Comparison of ENCODE assay signal across 23 mouse cellular contexts in the genomic region with DNA sequence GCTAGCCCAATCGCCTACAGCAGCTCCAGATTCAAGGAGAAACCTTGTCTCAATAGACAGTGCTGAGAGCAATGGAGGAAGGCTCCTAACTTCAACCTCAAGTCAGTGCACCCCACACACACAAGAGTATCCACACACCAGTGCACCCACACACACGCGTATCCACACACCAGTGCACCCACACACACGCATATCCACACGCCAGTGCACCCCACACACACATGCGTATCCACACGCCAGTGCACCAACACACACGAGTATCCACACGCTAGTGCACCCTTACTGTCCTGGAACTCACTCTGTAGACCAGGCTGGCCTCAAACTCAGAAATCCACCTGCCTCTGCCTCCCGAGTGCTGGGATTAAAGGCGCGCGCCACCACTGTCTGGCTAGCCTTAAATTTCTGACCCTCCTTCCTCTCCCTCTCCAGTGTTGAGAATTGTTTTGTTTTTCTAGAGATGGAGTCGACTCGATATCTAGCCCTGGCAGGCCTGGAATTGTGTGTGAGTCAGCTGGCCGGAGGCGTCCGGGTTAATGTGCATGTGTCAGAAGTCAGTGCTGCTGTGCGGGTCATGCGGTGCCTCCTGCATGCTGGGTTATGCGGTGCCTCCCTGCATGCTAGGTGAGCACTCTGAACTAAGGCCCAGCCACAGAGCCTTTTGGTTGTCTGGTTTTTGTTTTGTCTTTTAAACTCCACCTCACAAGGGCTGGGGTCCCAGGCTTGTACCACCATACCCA. TPM values are rescaled to one million over a fixed set of nuclear protein-coding genes. Genes with fewer than 3 reads are reported as not detected.
DNase-seq lines count a peak whose midpoint lies in the region; ATAC-seq and TF ChIP-seq lines count a peak whose summit lies in the region.
"Had no signal": no experiment of that assay in that cellular context is flagged by ENCODE, and none has a peak within 500 bp of the region (broad histone marks: within the 10 kb centered on the region; RNA-seq: fewer than 3 reads in every experiment).

No protein-coding gene starts in this region.

- WGBS in intestine, postnatal 0 days: 94% methylated on average over 21 of the region's 21 CpGs
- WGBS in kidney, embryonic 16.5 days: 91% methylated on average over 21 of the region's 21 CpGs

- H3K4me2 ChIP-seq in intestine, postnatal 0 days (replicated peaks; ENCODE audit: low read depth): no peak overlapping the region
- no peak overlapping the region for H3K4me2 ChIP-seq in kidney, embryonic 16.5 days (replicated peaks; ENCODE audit: low read depth, low read length)
- H3K4me2 ChIP-seq: forebrain, embryonic 15.5 days; hindbrain, embryonic 15.5 days; liver, embryonic 15.5 days; midbrain, embryonic 12.5 days had no signal

- H3K36me3 ChIP-seq in megakaryocyte, embryonic 14.5 days (replicated peaks; ENCODE audit: low read length): peaks cover 94% of the 10 kb centered on the region
- peaks cover 55% of the 10 kb centered on the region; the same call in 1 of the 2 replicates for H3K36me3 ChIP-seq in intestine, postnatal 0 days (ENCODE audit: control insufficient read depth, insufficient read depth)
- H3K36me3 ChIP-seq in kidney, embryonic 16.5 days (ENCODE audit: insufficient read depth, low read length): peaks cover 52% of the 10 kb centered on the region

- H3K27ac ChIP-seq in intestine, postnatal 0 days (ENCODE audit: low read depth, low read length): no peak overlapping the region
- H3K27ac ChIP-seq in kidney, embryonic 16.5 days (ENCODE audit: low read length): no peak overlapping the region
- H3K27ac ChIP-seq: embryonic facial prominence, embryonic 10.5 days; forebrain, embryonic 15.5 days; heart, embryonic 10.5 days; hindbrain, embryonic 15.5 days; left cerebral cortex, adult 2 months; limb, embryonic 10.5 days; liver, embryonic 15.5 days; macrophage; midbrain, embryonic 12.5 days had no signal

- no peaks in the 10 kb centered on the region for H3K27me3 ChIP-seq in megakaryocyte, embryonic 14.5 days (replicated peaks)
- H3K27me3 ChIP-seq in intestine, postnatal 0 days (replicated peaks; ENCODE audit: control insufficient read depth, insufficient read depth, low read length): no peaks in the 10 kb centered on the region
- H3K27me3 ChIP-seq in kidney, embryonic 16.5 days (ENCODE audit: insufficient read depth, low read length): no peaks in the 10 kb centered on the region
- H3K27me3 ChIP-seq: forebrain, embryonic 15.5 days; hindbrain, embryonic 15.5 days; liver, embryonic 15.5 days; midbrain, embryonic 12.5 days had no signal

- peak overlapping the region; percentile 59 for H3K4me3 ChIP-seq in megakaryocyte, embryonic 14.5 days (replicated peaks)
- H3K4me3 ChIP-seq in intestine, postnatal 0 days (ENCODE audit: low read depth, low read length): no peak overlapping the region
- no peak overlapping the region for H3K4me3 ChIP-seq in kidney, embryonic 16.5 days (ENCODE audit: low read length)
- H3K4me3 ChIP-seq: embryonic facial prominence, embryonic 10.5 days; forebrain, embryonic 15.5 days; heart, embryonic 10.5 days; hindbrain, embryonic 15.5 days; left cerebral cortex, adult 2 months; limb, embryonic 10.5 days; liver, embryonic 15.5 days; midbrain, embryonic 12.5 days had no signal

- no peak for ATAC-seq in megakaryocyte, adult 5-6 weeks (ENCODE audit: poor library complexity, severe bottlenecking)
- ATAC-seq in intestine, postnatal 0 days: no peak
- ATAC-seq in kidney, embryonic 16.5 days (ENCODE audit: low FRiP score, low TSS enrichment): no peak
- ATAC-seq: forebrain, embryonic 15.5 days; intestine, embryonic 16.5 days; lung, postnatal 0 days had no signal

- peaks cover 54% of the 10 kb centered on the region for H3K4me1 ChIP-seq in megakaryocyte, embryonic 14.5 days
- no peaks in the 10 kb centered on the region for H3K4me1 ChIP-seq in intestine, postnatal 0 days (replicated peaks; ENCODE audit: control insufficient read depth, insufficient read depth, low read length)
- peaks cover 10% of the 10 kb centered on the region for H3K4me1 ChIP-seq in kidney, embryonic 16.5 days (ENCODE audit: insufficient read depth, low read length)

- peak; percentile 37 to 68 for DNase-seq in adrenal gland, adult (ENCODE audit: inconsistent age in 2 of 2, low spot score in 1 of 2)
- no peak for DNase-seq in adrenal gland, adult 18-20 months (ENCODE audit: low spot score in 2 of 2)
- peak; percentile 55 for DNase-seq in ZHBTc4 (ENCODE audit: low read depth, low spot score)
- DNase-seq: cerebellum, adult 11-12 months; cerebellum, postnatal 10 days; gastrocnemius, postnatal 10 days; heart, postnatal 4 days; liver had no signal

- no peaks in the 10 kb centered on the region for H3K9me3 ChIP-seq in megakaryocyte, embryonic 14.5 days
- no peaks in the 10 kb centered on the region for H3K9me3 ChIP-seq in intestine, postnatal 0 days (ENCODE audit: control insufficient read depth)
- H3K9me3 ChIP-seq in kidney, embryonic 16.5 days (ENCODE audit: low read length): no peaks in the 10 kb centered on the region
- H3K9me3 ChIP-seq: embryonic facial prominence, embryonic 10.5 days; forebrain, embryonic 15.5 days; heart, embryonic 10.5 days; hindbrain, embryonic 15.5 days; limb, embryonic 10.5 days; liver, embryonic 15.5 days had no signal

- TF ChIP-seq CTCF in intestine, postnatal 0 days (IDR thresholded peaks at IDR 0.05; ENCODE audit: low read depth): no peak

- H3K9ac ChIP-seq in intestine, postnatal 0 days (ENCODE audit: low read depth, low read length): no peak overlapping the region
- H3K9ac ChIP-seq in kidney, embryonic 16.5 days (replicated peaks; ENCODE audit: low read length): no peak overlapping the region
- H3K9ac ChIP-seq: forebrain, embryonic 15.5 days; hindbrain, embryonic 15.5 days; liver, embryonic 15.5 days; midbrain, embryonic 12.5 days had no signal

RNA-seq across cellular contexts. Expression of a gene that starts 7.1 kb away (rescaled TPM):
- 1,000 to 10,000 TPM; 1,108 to 1,124 TPM for total RNA-seq in adrenal gland, adult 18-20 months (2021)
- polyA plus RNA-seq in megakaryocyte, embryonic 14.5 days (2012; ENCODE audit: insufficient read depth, low replicate concordance): 57.3 and 223 TPM in 2 replicates
- total RNA-seq in megakaryocyte, adult 5-6 weeks (2015): 1,953 and 2,112 TPM in 2 replicates
- total RNA-seq in megakaryocyte, adult 5-6 weeks (2017): 2,159 and 2,431 TPM in 2 replicates
- polyA plus RNA-seq in intestine, postnatal 0 days (2015; fragmentation: Nextera tagmentation; extraction: Ambion mirVana): 703 and 732 TPM in 2 replicates
- polyA plus RNA-seq in kidney, embryonic 16.5 days (2015; fragmentation: Nextera tagmentation; extraction: Ambion mirVana): 1,196 and 1,210 TPM in 2 replicates

Comparison
In these comparisons a context has a peak if more than half of its experiments do, and no peak if none do; other contexts are left out.
1. DNase-seq: peak in adrenal gland, adult (2 of 2) and ZHBTc4 (single experiment); none in adrenal gland, adult 18-20 months (0 of 2).